Mouse (Mus musculus) splenic B cell, adult 2 months (primary cell): ENCODE measurements around the gene Aldh3b3.

ENCODE experiments used
- DNase-seq: peaks from one replicate; pipeline ENCODE4 v3.0.0-alpha.2; 2011; ENCODE audit warnings: low read depth, low spot score
- H3K27me3 ChIP-seq: 2 replicates; pipeline ENCODE4 v1.6.1; 2012; ENCODE audit warnings: mild to moderate bottlenecking, low read length, moderate library complexity, mixed read lengths; ENCODE audit not compliant: control insufficient read depth, poor library complexity, insufficient read depth, severe bottlenecking
- H3K36me3 ChIP-seq: 2 replicates; pipeline ENCODE4 v1.6.1; 2012; ENCODE audit warnings: mild to moderate bottlenecking, low read length, moderate library complexity, mixed read lengths; ENCODE audit not compliant: control insufficient read depth, poor library complexity, insufficient read depth, severe bottlenecking

Gene Aldh3b3

GRCm38 (mm10) chr19:3975866-3976265 lies 17.4 kb downstream of the Aldh3b3 start:
- DNase-seq = no peak
- Histone ChIP-seq H3K27me3 (no peaks in the 10 kb centered on the region), H3K36me3 (no peaks in the 10 kb centered on the region)

- H3K36me3 ChIP-seq = no peaks in the 10 kb centered on the region
- no peaks in the 10 kb centered on the region for H3K27me3 ChIP-seq
- peak; percentile 91 for DNase-seq
Observed at GRCm38 (mm10) chr19:3980309-3980708, 21.9 kb downstream of the Aldh3b3 start.

- no peaks in the 10 kb centered on the region for H3K36me3 ChIP-seq
- no peaks in the 10 kb centered on the region for H3K27me3 ChIP-seq
- no peak for DNase-seq
Observed at GRCm38 (mm10) chr19:3980917-3981316, 22.5 kb downstream of the Aldh3b3 start.

DNA sequence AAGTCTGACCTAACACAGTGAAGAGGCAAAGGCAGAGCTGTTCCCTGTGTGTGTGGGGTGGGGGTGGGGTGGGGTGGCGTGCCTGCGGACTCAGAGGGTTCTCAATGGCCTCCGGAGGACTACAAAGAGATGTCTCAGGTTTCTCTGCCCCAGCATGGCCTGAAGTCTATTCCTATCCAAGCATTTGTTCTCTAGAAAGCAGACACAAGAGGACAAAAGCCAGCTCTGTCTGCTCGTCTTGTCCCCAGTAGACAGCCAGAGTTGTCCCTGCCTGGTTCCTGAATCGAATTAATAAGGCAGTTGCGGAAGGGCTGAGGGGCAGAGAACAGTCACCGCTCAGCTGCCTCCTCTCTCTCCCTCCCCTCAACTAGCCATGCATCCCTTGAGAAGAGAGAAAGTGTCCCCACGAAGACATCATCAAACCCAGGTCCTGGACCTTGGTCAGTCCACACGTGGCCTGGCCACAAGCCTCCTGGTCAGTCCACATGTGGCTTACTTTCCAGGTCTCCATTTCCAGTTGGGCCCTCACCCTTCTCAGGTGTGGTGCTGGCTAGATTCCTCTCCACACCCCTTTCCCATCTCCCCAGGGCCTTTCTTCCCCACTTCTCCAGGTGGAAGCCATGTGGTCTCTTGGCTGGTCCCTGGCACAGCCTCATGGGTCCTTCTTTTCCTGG lies 25.2 kb downstream of the Aldh3b3 start:
- Histone ChIP-seq H3K36me3 (no peaks in the 10 kb centered on the region), H3K27me3 (no peaks in the 10 kb centered on the region)
- no peak for DNase-seq

DNA sequence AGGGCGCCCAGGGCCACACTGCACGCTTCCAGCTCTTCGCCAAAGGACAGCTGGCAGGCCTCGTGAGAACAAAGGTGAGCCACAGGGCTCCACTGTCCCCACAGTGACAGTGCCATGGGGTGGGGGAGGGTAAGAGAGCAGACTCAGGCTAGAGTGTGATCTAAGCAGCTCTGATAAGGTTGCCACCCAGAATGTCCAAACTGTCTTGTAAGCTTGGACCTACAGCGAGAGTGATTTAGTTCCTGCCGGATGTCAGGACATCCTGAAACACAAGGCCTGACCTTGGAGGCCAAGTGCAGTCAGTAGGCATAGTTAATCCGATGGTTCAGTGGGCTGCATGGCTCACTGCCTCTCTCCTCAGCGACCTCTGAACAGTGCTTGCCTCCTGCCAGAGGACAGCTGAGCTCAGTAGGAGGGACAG lies 26.8 kb downstream of the Aldh3b3 start:
- DNase-seq = no peak
- H3K36me3 ChIP-seq = no peaks in the 10 kb centered on the region
- no peaks in the 10 kb centered on the region for H3K27me3 ChIP-seq

GRCm38 (mm10) chr19:3986334-3986733 lies 27.9 kb downstream of the Aldh3b3 start, which contains the start of gene Acy3:
TSS of gene Acy3 (plus strand) at chr19:3986570.
- H3K27me3 ChIP-seq = no peaks in the 10 kb centered on the region
- no peak for DNase-seq
- H3K36me3 ChIP-seq = no peaks in the 10 kb centered on the region

GRCm38 (mm10) chr19:3988066-3988465 lies 29.6 kb downstream of the Aldh3b3 start:
- DNase-seq = no peak
- H3K36me3 ChIP-seq = no peaks in the 10 kb centered on the region
- H3K27me3 ChIP-seq = no peaks in the 10 kb centered on the region

DNA sequence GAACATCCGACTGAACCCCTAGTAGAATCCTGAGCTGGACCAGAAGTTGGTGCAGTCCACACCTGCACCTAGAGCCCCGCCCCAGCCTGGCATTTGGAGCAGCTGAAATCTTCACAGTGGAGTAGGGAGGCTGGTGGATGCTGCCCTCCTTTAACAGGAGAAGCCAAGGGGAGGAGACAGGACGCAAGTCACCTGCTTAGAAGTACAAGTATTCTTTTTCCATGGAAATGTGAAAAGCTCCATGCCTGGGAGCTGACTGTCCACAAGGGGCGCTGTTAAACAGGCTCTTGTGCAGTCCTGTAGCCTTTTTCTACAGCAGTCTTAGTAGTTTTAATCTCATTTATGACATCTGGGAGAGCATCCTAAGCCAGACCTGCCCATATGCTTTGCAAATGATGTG lies 30.3 kb downstream of the Aldh3b3 start:
- no peaks in the 10 kb centered on the region for H3K36me3 ChIP-seq
- DNase-seq = no peak
- no peaks in the 10 kb centered on the region for H3K27me3 ChIP-seq

DNA sequence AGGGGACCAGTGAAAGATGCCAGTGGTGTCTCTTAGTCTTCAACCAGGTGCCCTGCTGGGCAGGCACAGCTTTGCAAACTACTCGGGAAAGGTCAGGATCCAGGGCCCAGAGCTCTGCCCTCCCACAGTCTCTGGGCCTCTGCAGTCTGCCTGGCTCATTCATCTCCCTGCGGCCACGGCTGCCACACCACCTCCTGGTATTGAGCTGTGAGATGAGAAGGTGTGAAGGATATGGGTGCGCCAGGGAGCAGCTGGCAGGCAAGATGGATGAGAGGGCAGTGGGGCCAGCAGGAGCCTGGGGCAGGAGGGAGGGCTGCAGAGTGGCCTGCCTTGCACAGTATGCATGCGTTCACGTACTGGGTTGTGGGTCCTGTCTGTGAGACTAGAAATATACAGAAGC lies 32.4 kb downstream of the Aldh3b3 start:
- H3K36me3 ChIP-seq = no peaks in the 10 kb centered on the region
- no peaks in the 10 kb centered on the region for H3K27me3 ChIP-seq
- DNase-seq = no peak

DNA sequence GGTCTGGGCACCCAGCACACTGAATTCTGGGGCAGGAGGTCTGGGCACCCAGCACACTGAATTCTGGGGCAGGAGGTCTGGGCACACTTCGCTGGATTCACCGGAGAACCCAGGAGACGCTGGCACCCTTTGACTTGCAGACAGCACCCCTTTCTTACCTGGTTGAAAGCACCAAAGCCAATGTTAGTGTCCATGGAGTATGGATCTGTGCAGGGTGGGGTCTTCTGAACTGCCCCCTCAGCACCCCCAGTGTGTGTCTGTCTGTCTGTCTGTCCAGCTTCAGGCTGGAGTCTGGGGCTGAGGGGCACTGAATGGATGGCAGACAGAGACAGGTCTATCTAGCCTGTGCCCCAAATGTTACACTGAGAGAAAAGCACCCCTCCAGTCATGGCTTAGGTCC lies 33.1 kb downstream of the Aldh3b3 start:
- Histone ChIP-seq H3K27me3 (no peaks in the 10 kb centered on the region), H3K36me3 (no peaks in the 10 kb centered on the region)
- DNase-seq = no peak

GRCm38 (mm10) chr19:3991966-3992365 lies 33.5 kb downstream of the Aldh3b3 start:
- Histone ChIP-seq H3K36me3 (no peaks in the 10 kb centered on the region), H3K27me3 (no peaks in the 10 kb centered on the region)
- DNase-seq = no peak

- no peak for DNase-seq
- H3K36me3 ChIP-seq = no peaks in the 10 kb centered on the region
- no peaks in the 10 kb centered on the region for H3K27me3 ChIP-seq
Observed at GRCm38 (mm10) chr19:3992416-3992815, 34.0 kb downstream of the Aldh3b3 start, which contains the start of gene Tbx10. TSS of gene Tbx10 (plus strand) at chr19:3992752.

GRCm38 (mm10) chr19:3994932-3995331 lies 36.5 kb downstream of the Aldh3b3 start:
- Histone ChIP-seq H3K27me3 (no peaks in the 10 kb centered on the region), H3K36me3 (no peaks in the 10 kb centered on the region)
- DNase-seq = no peak

DNA sequence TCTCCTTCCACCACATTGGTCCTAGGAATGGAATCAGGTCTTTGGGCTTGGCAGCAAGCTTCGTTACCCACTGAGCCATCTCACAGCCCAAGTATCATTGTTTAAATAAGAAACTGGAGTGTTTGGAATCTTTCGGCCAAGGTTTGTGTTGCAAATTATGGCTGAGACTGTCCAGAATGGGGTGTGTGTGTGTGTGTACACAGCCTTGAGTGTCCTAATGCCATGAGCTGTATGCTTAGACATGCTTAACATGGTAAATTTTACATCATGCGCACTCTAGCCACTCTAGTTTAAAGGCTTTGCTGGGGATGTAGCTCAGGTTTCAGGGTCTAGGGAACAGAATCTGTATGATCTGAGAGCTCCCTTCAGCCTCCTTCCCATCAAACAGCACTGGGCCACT lies 37.1 kb downstream of the Aldh3b3 start:
- H3K36me3 ChIP-seq = no peaks in the 10 kb centered on the region
- no peaks in the 10 kb centered on the region for H3K27me3 ChIP-seq
- DNase-seq = no peak

GRCm38 (mm10) chr19:3996106-3996505 lies 37.7 kb downstream of the Aldh3b3 start:
- Histone ChIP-seq H3K36me3 (no peaks in the 10 kb centered on the region), H3K27me3 (no peaks in the 10 kb centered on the region)
- DNase-seq = no peak

DNA sequence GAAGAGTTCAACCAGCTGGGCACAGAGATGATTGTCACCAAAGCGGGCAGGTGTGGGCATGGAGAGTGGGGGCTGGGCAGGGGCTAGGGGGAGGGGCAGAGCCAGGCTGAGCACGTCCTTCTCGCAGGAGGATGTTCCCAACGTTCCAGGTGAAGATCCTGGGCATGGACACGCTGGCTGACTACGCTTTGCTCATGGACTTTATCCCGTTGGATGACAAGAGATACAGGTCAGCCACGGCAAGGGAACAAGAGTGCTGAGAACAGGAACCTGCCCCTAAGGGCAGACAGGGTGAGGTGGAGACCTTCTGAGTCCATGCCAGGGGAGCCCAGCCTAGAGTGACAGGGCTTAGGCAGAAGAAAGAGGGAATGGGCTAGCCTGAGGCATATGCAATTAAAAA lies 38.3 kb downstream of the Aldh3b3 start:
- H3K27me3 ChIP-seq = no peaks in the 10 kb centered on the region
- no peaks in the 10 kb centered on the region for H3K36me3 ChIP-seq
- DNase-seq = no peak
